Mouse (Mus musculus) liver (tissue): ENCODE measurements around the gene Stap2.

Experiments used
- DNase-seq: peaks from one replicate; pipeline ENCODE4 v3.0.0-alpha.2; 2020; ENCODE audit warnings: mixed read lengths

Stap2 gene

DNA sequence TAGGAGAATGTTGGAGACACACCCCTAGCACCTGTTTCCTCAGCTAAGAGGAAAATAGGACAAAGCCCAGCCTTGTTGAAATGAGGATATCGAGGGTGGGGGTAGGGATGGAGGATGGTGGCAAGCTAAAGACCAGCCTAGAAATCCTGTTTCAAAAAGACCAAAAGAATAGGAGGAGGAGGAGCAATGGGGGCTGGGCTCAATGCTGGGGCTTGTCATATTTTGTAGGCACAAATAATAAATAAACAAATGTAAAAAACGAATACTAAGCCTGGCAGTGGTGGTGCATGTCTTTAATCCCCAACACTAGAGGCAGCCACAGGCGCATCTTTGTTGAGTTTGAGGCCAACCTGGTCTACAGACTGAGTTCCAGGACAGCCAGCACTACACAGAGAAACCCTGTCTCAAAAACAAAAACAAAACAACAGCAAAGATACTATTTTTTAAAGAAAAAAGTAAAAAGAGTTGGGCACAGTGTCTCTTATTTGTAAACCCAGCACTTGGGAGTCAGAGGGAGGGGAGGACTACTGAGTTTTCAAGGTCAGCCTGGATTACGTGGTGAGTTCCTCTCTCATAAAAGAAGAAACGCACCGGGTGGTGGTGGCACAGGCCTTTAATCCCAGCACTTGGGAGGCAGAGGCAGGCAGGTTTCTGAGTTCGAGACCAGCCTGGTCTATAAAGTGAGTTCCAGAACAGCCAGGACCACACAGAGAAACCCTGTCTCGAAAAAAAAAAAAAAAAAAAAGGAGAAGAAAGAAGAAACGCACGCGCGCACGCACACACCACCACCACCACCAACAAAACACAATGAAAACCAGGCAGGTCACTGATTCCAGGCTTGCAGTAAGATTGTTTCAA lies 47.4 kb downstream of the Stap2 start:
- no peak for DNase-seq

DNA sequence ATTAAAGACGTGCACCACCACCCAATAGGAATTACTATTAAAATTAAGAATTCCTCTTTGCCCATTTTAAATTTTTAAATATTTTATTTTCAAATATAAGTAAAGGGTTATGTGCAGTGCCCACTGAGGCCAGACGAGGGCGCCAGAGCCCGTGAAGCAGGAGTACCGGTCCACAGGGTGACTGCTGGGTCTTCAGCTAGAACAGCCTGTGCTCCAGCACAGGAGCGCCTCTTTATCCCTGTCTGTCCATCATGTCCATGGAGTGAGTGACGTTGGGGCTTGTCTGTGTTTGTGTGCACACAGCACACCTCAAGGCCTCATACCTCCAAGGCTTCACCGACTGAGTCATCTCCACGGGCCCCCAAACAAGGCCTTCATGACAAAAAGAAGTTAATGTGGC lies 48.2 kb downstream of the Stap2 start:
- peak; percentile 86 for DNase-seq

DNA sequence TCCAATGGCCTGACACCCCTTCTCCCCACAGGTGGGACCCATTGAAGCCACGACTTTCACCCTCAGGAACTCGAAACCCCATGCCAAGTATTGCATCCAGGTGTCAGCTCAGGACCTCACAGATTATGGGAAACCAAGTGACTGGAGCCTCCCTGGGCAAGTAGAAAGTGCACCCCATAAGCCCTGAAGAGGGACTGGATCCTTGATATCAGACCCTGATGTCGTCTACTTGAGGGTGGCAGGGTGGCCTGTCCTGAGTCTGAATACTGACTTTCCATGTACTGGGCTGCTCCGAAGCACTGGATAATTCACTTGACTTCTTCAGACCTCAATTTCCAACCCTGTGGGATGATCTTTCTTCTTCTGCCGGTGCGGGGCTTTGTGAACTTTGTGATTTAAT lies 48.8 kb downstream of the Stap2 start:
- DNase-seq, result no peak

DNA sequence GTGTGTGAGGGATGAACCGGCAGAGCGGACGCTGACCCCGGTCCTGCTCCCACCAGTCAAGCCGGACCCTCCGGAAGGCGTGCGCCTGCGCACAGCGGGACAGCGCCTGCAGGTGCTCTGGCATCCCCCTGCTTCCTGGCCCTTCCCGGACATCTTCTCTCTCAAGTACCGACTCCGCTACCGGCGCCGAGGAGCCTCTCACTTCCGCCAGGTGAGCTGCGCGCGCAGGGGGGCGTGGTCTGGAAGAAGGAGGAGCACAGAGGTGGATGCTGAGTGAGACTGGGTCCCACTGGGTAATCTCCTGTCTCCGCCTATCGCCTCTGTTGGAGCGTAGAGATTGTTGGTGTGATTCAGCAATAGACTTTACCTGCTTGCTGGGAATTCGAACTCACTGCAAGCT lies 49.3 kb downstream of the Stap2 start:
- peak; percentile 90 for DNase-seq

DNA sequence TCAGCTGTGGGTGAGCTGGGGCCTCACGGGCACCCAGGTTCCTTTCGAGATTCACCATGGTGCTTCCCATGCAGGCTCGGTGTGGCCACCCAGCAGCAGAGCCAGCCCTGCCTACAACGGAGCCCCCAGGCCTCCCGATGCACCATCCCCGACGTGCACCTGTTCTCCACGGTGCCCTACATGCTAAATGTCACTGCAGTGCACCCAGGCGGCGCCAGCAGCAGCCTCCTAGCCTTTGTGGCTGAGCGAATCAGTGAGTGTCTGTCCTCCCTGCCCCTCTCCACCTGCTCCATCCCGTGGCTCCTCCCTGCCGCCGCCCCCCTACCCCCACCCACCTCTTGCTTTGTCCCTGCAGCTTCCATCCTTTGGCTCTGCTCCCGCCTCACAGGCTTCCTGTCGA lies 51.2 kb downstream of the Stap2 start:
- no peak for DNase-seq

DNA sequence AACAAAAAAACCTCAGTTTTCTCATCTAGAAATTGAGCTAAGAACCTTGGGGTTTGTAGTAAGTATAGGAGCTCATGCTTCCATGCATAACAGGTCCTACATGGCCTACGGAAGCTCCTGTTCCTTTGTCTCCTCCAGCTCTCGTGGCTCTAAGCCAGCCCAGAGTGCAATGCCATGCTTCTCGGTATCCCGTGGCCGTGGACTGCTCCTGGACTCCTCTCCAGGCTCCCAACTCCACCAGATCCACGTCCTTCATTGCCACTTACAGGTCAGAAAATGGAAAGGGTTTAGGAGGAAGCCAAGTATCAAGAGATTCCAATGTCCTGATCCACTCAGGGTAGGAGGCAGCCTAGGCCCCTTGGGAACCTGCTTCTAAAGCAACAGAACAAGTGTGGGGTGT lies 51.6 kb downstream of the Stap2 start:
- DNase-seq, result no peak

DNA sequence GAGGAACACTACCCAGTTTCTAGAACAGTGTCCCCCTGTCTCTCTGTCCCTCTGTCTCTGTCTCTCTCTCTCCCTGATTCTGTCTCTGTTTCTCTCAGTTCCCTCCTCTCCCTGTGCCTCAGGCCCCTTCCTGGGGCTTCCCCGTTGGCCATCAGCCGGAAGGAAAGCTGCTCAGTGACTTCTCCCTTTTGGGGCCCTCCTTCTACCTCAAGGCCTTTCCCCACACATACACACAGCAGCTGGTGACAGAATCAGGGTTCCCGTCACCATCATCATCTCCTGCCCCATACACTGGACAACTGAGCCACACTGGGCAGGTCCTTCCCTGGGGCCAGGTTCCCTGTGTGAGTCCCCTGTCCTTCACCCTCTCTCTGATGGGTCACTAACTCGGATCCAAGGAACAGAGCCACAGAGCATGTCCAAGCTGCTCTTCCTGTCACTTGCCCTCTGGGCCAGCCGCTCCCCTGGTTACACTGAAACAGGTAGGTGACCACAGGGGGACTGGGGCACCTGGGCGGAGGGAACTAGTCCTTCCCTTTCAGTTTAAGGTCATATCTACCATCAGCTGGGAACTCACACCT lies 52.8 kb downstream of the Stap2 start, which contains the start of gene Ebi3:
Gene Ebi3 (plus strand): TSS at position 194 of the 581 bp plus-strand sequence.
- no peak for DNase-seq

DNA sequence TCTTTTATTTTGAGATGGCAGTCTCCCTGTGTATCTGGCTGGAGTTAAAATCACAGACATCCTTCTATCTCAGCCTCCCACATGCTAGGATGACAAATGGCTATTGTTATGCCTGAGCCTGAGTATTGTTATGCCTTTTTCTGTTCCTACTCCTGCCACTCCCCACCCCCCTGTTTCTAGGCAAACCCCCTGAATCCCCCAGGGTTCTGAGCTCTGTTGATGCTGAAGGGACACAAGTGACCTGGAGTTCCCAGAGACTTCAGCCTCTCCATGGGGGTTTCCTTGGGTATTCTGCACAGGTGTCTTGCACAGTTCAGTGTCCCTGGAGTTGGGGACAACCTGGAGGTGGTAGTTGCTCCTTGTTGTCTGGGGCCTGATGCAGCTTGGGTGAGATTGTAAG lies 53.3 kb downstream of the Stap2 start:
- DNase-seq, result no peak

DNA sequence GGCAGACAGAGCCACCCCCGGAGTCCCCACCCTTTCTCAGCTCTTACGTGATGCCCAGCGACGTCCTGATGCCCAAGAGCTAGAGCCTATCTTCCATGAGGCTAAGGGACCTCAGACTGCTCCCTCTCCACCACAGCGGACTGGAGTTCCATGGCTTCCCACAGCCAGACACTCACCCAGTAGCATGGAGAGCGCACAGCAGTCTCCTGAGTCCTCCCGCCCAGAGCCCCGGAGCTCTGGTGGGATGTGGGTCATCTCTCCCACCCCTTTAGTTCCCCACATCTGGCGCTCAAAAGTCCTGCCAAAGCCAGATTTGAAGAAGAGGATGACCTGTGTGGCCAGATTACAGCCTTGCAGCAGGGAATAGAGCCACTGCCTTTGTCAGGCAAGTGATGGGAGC lies 54.8 kb downstream of the Stap2 start:
- no peak for DNase-seq

DNA sequence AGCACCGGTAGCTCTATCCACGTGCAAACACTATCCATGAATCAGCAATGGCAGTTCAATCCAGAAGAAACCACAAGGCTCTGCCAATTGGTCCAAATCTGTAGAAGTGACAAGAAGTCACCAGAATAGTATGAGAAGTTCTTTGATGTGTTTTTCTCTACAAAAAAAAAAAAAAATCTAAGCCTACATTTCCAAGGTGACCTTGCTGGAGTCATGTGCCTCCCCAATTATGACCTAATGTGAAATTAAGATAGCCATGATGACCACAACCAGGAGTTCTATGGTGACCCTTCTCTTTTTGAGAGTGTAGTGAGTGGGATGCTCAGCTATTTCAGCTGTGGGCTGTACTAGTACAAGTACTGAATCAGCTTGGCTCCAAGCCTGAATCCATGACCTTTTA lies 56.0 kb downstream of the Stap2 start, which contains the start of gene Zfp119b:
Gene Zfp119b (minus strand): TSS at position 101 of the 400 bp plus-strand sequence.
- DNase-seq, result no peak

DNA sequence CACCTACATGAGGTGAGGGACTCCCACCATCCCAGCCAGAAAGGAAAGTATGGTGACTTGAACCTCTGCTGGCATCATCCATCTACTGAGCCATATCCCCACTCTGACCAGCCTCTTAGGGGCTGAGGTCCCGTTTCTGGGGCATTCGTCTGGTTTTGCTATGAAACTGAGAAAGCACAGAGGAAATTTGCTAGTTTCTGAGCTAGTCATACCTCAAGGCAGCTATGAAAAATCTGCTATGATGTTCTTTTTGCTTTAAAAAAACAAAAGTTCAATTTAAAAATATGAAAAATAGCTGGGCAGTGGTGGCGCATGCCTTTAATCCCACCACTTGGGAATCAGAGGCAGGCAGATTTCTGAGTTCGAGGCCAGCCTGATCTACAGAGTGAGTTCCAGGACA lies 56.7 kb downstream of the Stap2 start:
- DNase-seq, result no peak
